Mouse (Mus musculus): ENCODE data around the gene 5730596B20Rik.

DNA sequence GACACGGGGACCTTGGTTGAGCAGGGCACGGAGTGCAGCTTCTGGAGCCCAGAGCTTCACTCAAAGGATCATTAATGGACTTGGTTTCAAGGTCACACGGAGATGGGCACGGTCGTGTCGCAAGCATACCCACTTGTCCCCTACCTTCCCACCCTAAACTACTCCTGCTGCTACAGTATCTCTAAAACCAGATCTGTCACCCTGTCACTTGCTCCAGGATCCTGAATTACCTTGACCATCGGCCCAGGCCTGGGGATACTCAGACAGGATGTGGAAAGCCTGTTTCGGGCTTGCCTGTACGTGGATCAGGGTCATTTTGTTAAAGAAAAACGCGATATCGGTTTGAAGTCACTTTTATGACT is 32.4 kb downstream of the 5730596B20Rik start:
- TF ChIP-seq CTCF (IDR thresholded peaks at IDR 0.05; ENCODE audit: borderline replicate concordance, extremely low read depth, insufficient read depth, insufficient read length) (no peak), POLR2A (IDR thresholded peaks at IDR 0.05; ENCODE audit: borderline replicate concordance, extremely low read depth, insufficient read depth, insufficient read length, poor library complexity, severe bottlenecking) (no peak)
